Mouse (Mus musculus) testis, adult 2 months (tissue): ENCODE results near the gene Zdhhc8.

Source experiments
- CTCF ChIP-seq: fragments of 200-500 bp; IDR thresholded peaks from 2 replicates; pipeline ENCODE4 v1.5.1; 2012; ENCODE audit warnings: low read depth, mild to moderate bottlenecking, inconsistent platforms, low read length, moderate library complexity; ENCODE audit not compliant: control insufficient read depth, insufficient read depth, insufficient replicate concordance
- POLR2A ChIP-seq: fragments of 200-500 bp; IDR thresholded peaks from 2 replicates; pipeline ENCODE4 v1.6.1; 2012; ENCODE audit warnings: low read depth, mild to moderate bottlenecking, inconsistent platforms, low read length, moderate library complexity; ENCODE audit not compliant: control insufficient read depth

DNA sequence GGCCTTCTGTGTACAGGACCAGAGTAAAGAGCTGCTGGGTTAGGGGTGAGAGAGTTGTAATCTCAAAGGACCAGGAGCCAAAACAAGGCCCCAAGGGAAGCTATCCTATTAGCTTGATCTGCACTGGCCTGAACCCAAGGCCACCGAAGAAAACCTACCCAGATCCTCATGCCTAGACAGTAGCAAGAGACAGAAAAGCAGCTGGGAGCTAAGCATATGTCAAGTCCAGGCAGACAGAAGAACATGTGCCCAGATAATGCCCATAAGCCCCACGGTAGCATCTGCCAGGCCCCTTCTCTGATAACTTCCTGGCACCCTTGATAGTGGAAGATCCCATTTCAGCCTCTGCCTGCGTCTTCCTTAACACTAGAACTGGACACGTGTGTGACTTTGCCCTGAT, 48.1 kb downstream of the Zdhhc8 start:
- TF ChIP-seq POLR2A: no peak
- TF ChIP-seq CTCF: no peak
